Mouse (Mus musculus): ENCODE results near the gene Magohb.
"Not testable (repeated sequence)": the region's sequence is repeated elsewhere in the genome, so short reads cannot be mapped to it uniquely, and the experiment has no call there.

- TF ChIP-seq CTCF (IDR thresholded peaks at IDR 0.05; ENCODE audit: borderline replicate concordance, insufficient read depth, low read length); POLR2A (IDR thresholded peaks at IDR 0.05; ENCODE audit: low read depth, low read length): not testable (repeated sequence)
These were observed 14.9 kb downstream of the Magohb start for GRCm38 (mm10) chr6:131278160-131278559.
